Mouse (Mus musculus) heart, embryonic 14.5 days (tissue): ENCODE measurements around the gene Ppm1n. TPM values are rescaled to one million over a fixed set of nuclear protein-coding genes. Genes with fewer than 3 reads are reported as not detected.

Source experiments
- ATAC-seq: fragments of 200-750 bp; cut with Nextera tagmentation; 2 replicates; pipeline ENCODE4 v1.8.0; 2017; ENCODE audit warnings: low read depth, moderate TSS enrichment; ENCODE audit not compliant: insufficient number of reproducible peaks, insufficient read depth, low FRiP score
- H3K27ac ChIP-seq, 2 experiments: fragments of 200-500 bp in 1 of 2; fragments of 300-500 bp in 1 of 2; sonication (generic) in 1 of 2; replicated peaks in 1 of 2; 2 replicates each; pipeline ENCODE4 v1.5.1; 2012 to 2014; ENCODE audit warnings: low read depth in 2 of 2, low read length in 2 of 2, control low read depth in 1 of 2, mild to moderate bottlenecking in 1 of 2, mixed read lengths in 1 of 2; ENCODE audit not compliant: control insufficient read depth in 1 of 2, insufficient read depth in 1 of 2
- H3K27me3 ChIP-seq: fragments of 300-500 bp; sonication (generic); 2 replicates; pipeline ENCODE4 v1.6.1; 2014; ENCODE audit warnings: mild to moderate bottlenecking, low read length, control low read depth; ENCODE audit not compliant: control insufficient read depth, insufficient read depth
- H3K36me3 ChIP-seq: fragments of 300-500 bp; sonication (generic); 2 replicates; pipeline ENCODE4 v1.6.1; 2014; ENCODE audit warnings: mild to moderate bottlenecking, control low read depth, low read length, mixed read lengths; ENCODE audit not compliant: control insufficient read depth, insufficient read depth
- H3K4me1 ChIP-seq, 2 experiments: fragments of 200-500 bp in 1 of 2; fragments of 300-500 bp in 1 of 2; sonication (generic) in 1 of 2; 2 replicates each; pipeline ENCODE4 v1.6.1; 2012 to 2014; ENCODE audit warnings: low read length in 2 of 2, control low read depth in 1 of 2, mixed read lengths in 1 of 2; ENCODE audit not compliant: control insufficient read depth in 2 of 2, insufficient read depth in 2 of 2
- H3K4me2 ChIP-seq: fragments of 300-500 bp; sonication (generic); 2 replicates; pipeline ENCODE4 v1.6.1; 2014; ENCODE audit warnings: mild to moderate bottlenecking, low read length
- H3K4me3 ChIP-seq, 2 experiments: fragments of 200-500 bp in 1 of 2; fragments of 300-500 bp in 1 of 2; sonication (generic) in 1 of 2; 2 replicates each; pipeline ENCODE4 v1.5.1; 2012 to 2014; ENCODE audit warnings: low read length in 2 of 2, mild to moderate bottlenecking in 2 of 2, control low read depth in 1 of 2, low read depth in 1 of 2, moderate library complexity in 1 of 2; ENCODE audit not compliant: control insufficient read depth in 1 of 2, insufficient read depth in 1 of 2
- H3K9ac ChIP-seq: fragments of 300-500 bp; sonication (generic); 2 replicates; pipeline ENCODE4 v1.6.1; 2014; ENCODE audit warnings: mild to moderate bottlenecking, low read length
- H3K9me3 ChIP-seq: fragments of 300-500 bp; sonication (generic); 2 replicates; pipeline ENCODE4 v1.6.1; 2016; ENCODE audit warnings: low read length, control low read depth; ENCODE audit not compliant: control insufficient read depth
- WGBS: fragments of 180-500 bp; shearing (Covaris S2); extraction: QIAGEN DNeasy Blood & Tissue Kit; methylation state at CpG from one replicate; pipeline ENCODE4 v1.1.7; 2014; 5-methylcytosine and 5-hydroxymethylcytosine counted together
- polyA plus RNA-seq: library from polyadenylated mRNA; unstranded; fragments of >200 nt; fragmentation: Nextera tagmentation; extraction: Ambion mirVana; gene quantifications from 2 replicates; pipeline ENCODE4 v1.2.1, GENCODE M21; 2014

Gene Ppm1n
- polyA plus RNA-seq, 1 experiment from 2014 or later = 0.20 TPM

- Histone ChIP-seq H3K36me3 (no peaks in the 10 kb centered on the region), H3K27me3 (no peaks in the 10 kb centered on the region), H3K9ac (no peak overlapping the region), H3K9me3 (no peaks in the 10 kb centered on the region), H3K27ac (no peak overlapping the region), H3K4me3 (no peak overlapping the region), H3K4me1 (peaks cover 15 to 34% of the 10 kb centered on the region in 2 experiments), H3K4me2 (no peak overlapping the region)
- ATAC-seq = no peak
- WGBS = 44% methylated on average over 9 of the region's 9 CpGs
Measured at GRCm38 (mm10) chr7:19322489-19322888, 42.6 kb upstream of the Ppm1n start.

- Histone ChIP-seq H3K36me3 (no peaks in the 10 kb centered on the region), H3K27ac (no peak overlapping the region), H3K27me3 (no peaks in the 10 kb centered on the region), H3K4me2 (no peak overlapping the region), H3K4me1 (peaks cover 17 to 27% of the 10 kb centered on the region in 2 experiments), H3K9ac (no peak overlapping the region), H3K9me3 (no peaks in the 10 kb centered on the region), H3K4me3 (no peak overlapping the region)
- WGBS = 62% methylated on average over 5 of the region's 5 CpGs
- ATAC-seq = no peak
Measured at GRCm38 (mm10) chr7:19321464-19321863, 41.6 kb upstream of the Ppm1n start.

- no peak for ATAC-seq
- Histone ChIP-seq H3K27me3 (no peaks in the 10 kb centered on the region), H3K4me3 (peak overlapping the region in 1 of 2 experiments; percentile 48; a peak in 1 of 4 replicates), H3K9ac (peak overlapping the region; percentile 60), H3K27ac (no peak overlapping the region), H3K4me1 (peaks cover 14 to 19% of the 10 kb centered on the region in 2 experiments), H3K4me2 (peak overlapping the region; percentile 87), H3K9me3 (no peaks in the 10 kb centered on the region), H3K36me3 (no peaks in the 10 kb centered on the region)
- WGBS = 46% methylated on average over 7 of the region's 7 CpGs
Measured at GRCm38 (mm10) chr7:19320637-19321036, 40.8 kb upstream of the Ppm1n start.

- H3K4me3 ChIP-seq = peak overlapping the region; percentile 48
- H3K9me3 ChIP-seq = no peaks in the 10 kb centered on the region
- no peaks in the 10 kb centered on the region for H3K27me3 ChIP-seq
- H3K4me2 ChIP-seq = peak overlapping the region; percentile 87
- H3K4me1 ChIP-seq = peaks cover 14 to 17% of the 10 kb centered on the region in 2 experiments
- under 1% methylated on average over 41 of the region's 41 CpGs for WGBS
- peak overlapping the region in 1 of 2 experiments; percentile 57; a peak in 2 of 4 replicates for H3K27ac ChIP-seq
- no peaks in the 10 kb centered on the region for H3K36me3 ChIP-seq
- ATAC-seq = peak; percentile 92
- peak overlapping the region; percentile 76 for H3K9ac ChIP-seq
Measured at GRCm38 (mm10) chr7:19319906-19320305, 40.0 kb upstream of the Ppm1n start.

- 15% methylated on average over 9 of the region's 9 CpGs for WGBS
- Histone ChIP-seq H3K27ac (peak overlapping the region in 1 of 2 experiments; percentile 57; a peak in 2 of 4 replicates), H3K4me2 (peak overlapping the region; percentile 87), H3K36me3 (no peaks in the 10 kb centered on the region), H3K4me3 (peak overlapping the region; percentile 48), H3K9ac (peak overlapping the region; percentile 76), H3K4me1 (peaks cover 14 to 17% of the 10 kb centered on the region in 2 experiments), H3K9me3 (no peaks in the 10 kb centered on the region), H3K27me3 (no peaks in the 10 kb centered on the region)
- peak; percentile 28 for ATAC-seq
Measured at GRCm38 (mm10) chr7:19319458-19319857, 39.6 kb upstream of the Ppm1n start.

- Histone ChIP-seq H3K4me2 (no peak overlapping the region), H3K27ac (no peak overlapping the region), H3K4me3 (no peak overlapping the region), H3K9ac (no peak overlapping the region), H3K9me3 (no peaks in the 10 kb centered on the region), H3K36me3 (no peaks in the 10 kb centered on the region), H3K27me3 (no peaks in the 10 kb centered on the region), H3K4me1 (peaks cover 14 to 17% of the 10 kb centered on the region in 2 experiments)
- 79% methylated on average over 7 of the region's 7 CpGs for WGBS
- ATAC-seq = no peak
Measured at GRCm38 (mm10) chr7:19318676-19319075, 38.8 kb upstream of the Ppm1n start.

- Histone ChIP-seq H3K27ac (no peak overlapping the region), H3K9me3 (no peaks in the 10 kb centered on the region), H3K27me3 (no peaks in the 10 kb centered on the region), H3K36me3 (no peaks in the 10 kb centered on the region), H3K4me1 (peaks cover 14 to 17% of the 10 kb centered on the region in 2 experiments), H3K4me3 (no peak overlapping the region), H3K9ac (no peak overlapping the region), H3K4me2 (no peak overlapping the region)
- WGBS = 68% methylated on average over 2 of the region's 2 CpGs
- ATAC-seq = no peak
Measured at GRCm38 (mm10) chr7:19318201-19318600, 38.3 kb upstream of the Ppm1n start.
